Mouse (Mus musculus): ENCODE results near the gene Samd14.

Samd14 gene

GRCm38 (mm10) chr11:95074694-95075093 is 65.0 kb downstream of the Samd14 start:
- DNase-seq (ENCODE audit: low spot score) = no peak

- DNase-seq (ENCODE audit: low spot score) = no peak
Measured at GRCm38 (mm10) chr11:95075197-95076040, 65.7 kb downstream of the Samd14 start.

All from ovary, adult 18-20 months (tissue).